Mouse (Mus musculus): ENCODE data around the gene Rsad1.

DNA sequence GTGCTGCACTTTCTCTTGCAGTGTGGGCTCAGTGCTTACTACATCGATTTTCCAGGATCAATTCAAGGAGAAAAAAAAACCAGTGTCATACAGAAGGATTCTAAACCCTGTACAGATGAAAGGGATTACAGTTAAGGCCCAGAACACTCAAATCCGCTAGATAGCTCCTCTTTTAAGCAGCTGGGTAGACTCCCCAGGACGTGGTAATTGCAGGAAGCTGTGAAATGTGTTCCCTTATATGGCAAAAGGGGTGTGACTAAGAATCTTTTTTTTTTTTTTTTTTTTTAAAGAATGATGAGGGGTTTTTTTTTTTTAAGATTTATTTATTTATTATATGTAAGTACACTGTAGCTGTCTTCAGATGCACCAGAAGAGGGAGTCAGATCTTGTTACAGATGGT, 20.2 kb downstream of the Rsad1 start:
- TF ChIP-seq CTCF (IDR thresholded peaks at IDR 0.05; ENCODE audit: extremely low read depth, insufficient read depth, insufficient read length, insufficient replicate concordance): no peak
- TF ChIP-seq POLR2A (IDR thresholded peaks at IDR 0.05; ENCODE audit: low read depth, low read length): no peak

All from spleen, adult 2 months (tissue).